Mouse (Mus musculus) midbrain, embryonic 15.5 days (tissue): ENCODE measurements around the gene Nedd9. TPM values are rescaled to one million over a fixed set of nuclear protein-coding genes. Genes with fewer than 3 reads are reported as not detected.

ENCODE experiments used
- ATAC-seq: fragments of 200-750 bp; cut with Nextera tagmentation; replicated peaks from 2 replicates; pipeline ENCODE4 v1.8.0; 2017; ENCODE audit warnings: moderate TSS enrichment
- H3K27ac ChIP-seq: fragments of 300-500 bp; sonication (generic); 2 replicates; pipeline ENCODE4 v1.5.1; 2015; ENCODE audit warnings: mild to moderate bottlenecking, inconsistent platforms
- H3K27me3 ChIP-seq: fragments of 300-500 bp; sonication (generic); replicated peaks from 2 replicates; pipeline ENCODE4 v1.6.1; 2015; ENCODE audit warnings: inconsistent platforms
- H3K36me3 ChIP-seq: fragments of 300-500 bp; sonication (generic); replicated peaks from 2 replicates; pipeline ENCODE4 v1.6.1; 2015; ENCODE audit warnings: inconsistent platforms
- H3K4me1 ChIP-seq: fragments of 300-500 bp; sonication (generic); 2 replicates; pipeline ENCODE4 v1.6.1; 2015; ENCODE audit warnings: inconsistent platforms
- H3K4me2 ChIP-seq: fragments of 300-500 bp; sonication (generic); 2 replicates; pipeline ENCODE4 v1.6.1; 2015; ENCODE audit warnings: inconsistent platforms, mild to moderate bottlenecking, moderate library complexity
- H3K4me3 ChIP-seq: fragments of 300-500 bp; sonication (generic); 2 replicates; pipeline ENCODE4 v1.5.1; 2015; ENCODE audit warnings: mild to moderate bottlenecking, inconsistent platforms
- H3K9ac ChIP-seq: fragments of 300-500 bp; sonication (generic); 2 replicates; pipeline ENCODE4 v1.6.1; 2015; ENCODE audit warnings: mild to moderate bottlenecking, inconsistent platforms
- H3K9me3 ChIP-seq: fragments of 300-500 bp; sonication (generic); 2 replicates; pipeline ENCODE4 v1.6.1; 2016; ENCODE audit warnings: inconsistent platforms
- WGBS: fragments of 180-500 bp; shearing (Covaris S2); methylation state at CpG from one replicate; pipeline ENCODE4 v1.1.7; 2015; ENCODE audit warnings: mixed read lengths; 5-methylcytosine and 5-hydroxymethylcytosine counted together
- polyA plus RNA-seq: library from polyadenylated mRNA; unstranded; fragments of >200 nt; fragmentation: Nextera tagmentation; extraction: Ambion mirVana; gene quantifications from 2 replicates; pipeline ENCODE4 v1.2.1, GENCODE M21; 2015

Nedd9 gene
- polyA plus RNA-seq, 1 experiment from 2014 or later = 13.3 TPM

DNA sequence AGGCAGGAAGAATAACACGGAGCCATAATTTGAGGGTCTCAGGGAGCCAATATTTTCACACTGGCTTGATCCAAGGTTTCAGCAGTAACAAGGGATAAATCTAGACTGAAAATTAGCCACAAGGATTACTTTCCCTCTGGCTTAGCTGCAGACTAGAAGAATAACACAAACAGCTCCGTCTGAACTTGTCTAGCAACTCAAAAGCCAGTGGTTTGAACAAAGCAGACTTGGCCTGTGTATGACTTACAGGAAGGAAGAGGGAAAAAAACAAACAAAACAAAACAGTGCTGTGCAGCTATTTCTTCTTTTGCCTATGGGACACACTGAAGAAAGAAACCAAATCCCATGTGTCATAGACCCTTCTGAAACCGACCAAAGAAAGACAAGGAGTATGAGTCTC is 25.7 kb downstream of the Nedd9 start:
- H3K9me3 ChIP-seq = no peaks in the 10 kb centered on the region
- 72% methylated on average over 3 of the region's 3 CpGs for WGBS
- no peak overlapping the region for H3K4me2 ChIP-seq
- H3K27me3 ChIP-seq = no peaks in the 10 kb centered on the region
- H3K4me3 ChIP-seq = no peak overlapping the region
- no peaks in the 10 kb centered on the region for H3K4me1 ChIP-seq
- no peak for ATAC-seq
- no peak overlapping the region for H3K27ac ChIP-seq
- H3K9ac ChIP-seq = no peak overlapping the region
- H3K36me3 ChIP-seq = no peaks in the 10 kb centered on the region

DNA sequence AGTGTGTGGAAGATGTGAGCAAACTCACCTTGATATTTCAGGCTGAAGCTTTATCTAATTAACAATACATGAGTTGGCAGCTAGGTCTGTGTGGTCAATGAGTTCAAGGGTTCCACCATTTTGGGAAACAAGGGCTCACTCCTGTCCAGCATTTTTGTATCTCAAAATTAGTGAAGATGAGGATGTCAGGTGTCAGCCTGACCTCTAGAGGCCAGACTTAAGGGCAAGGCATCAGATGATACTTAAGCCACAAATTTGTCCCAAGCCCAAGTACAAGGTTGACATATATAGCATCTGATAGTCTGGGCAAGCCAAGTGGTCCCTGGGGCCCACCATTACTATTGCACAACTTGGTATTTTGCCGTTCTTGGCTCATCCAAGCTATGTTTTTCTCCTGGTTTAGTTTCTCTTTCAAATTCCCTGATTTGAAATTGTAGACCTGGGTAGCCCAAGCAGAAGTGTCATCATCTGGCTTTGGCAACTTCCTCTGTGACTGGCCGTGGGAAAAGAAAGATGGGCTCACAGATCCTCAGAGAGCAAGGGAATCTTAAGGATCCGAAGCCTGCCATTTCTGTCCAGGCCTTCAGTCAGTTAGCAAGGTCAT is 27.4 kb downstream of the Nedd9 start:
- Histone ChIP-seq H3K9ac (no peak overlapping the region), H3K27me3 (no peaks in the 10 kb centered on the region), H3K4me1 (no peaks in the 10 kb centered on the region), H3K4me3 (no peak overlapping the region), H3K36me3 (no peaks in the 10 kb centered on the region), H3K9me3 (no peaks in the 10 kb centered on the region), H3K4me2 (no peak overlapping the region), H3K27ac (no peak overlapping the region)
- no peak for ATAC-seq
- 92% methylated on average over 3 of the region's 3 CpGs for WGBS

DNA sequence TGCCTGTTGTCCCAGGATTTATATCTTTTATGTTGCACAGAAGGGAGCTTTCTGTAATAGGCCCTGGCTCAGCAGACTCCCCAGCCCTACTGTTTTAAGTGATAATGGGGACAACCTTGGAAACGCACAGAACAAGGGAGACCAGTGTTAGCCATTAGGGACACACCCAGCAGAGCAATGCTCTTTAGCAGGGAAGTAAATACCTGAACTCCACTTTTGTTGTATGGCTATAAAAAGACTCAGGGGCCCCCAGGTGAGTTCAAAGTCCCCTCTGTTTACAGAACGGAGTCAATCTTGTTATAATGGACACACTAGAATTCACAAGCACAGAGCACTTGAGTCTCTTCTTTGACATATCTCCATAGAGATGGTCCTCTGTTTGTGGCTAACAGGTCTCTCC is 28.5 kb downstream of the Nedd9 start:
- WGBS = 52% methylated on average over 2 of the region's 2 CpGs
- ATAC-seq = no peak
- Histone ChIP-seq H3K9me3 (no peaks in the 10 kb centered on the region), H3K27me3 (no peaks in the 10 kb centered on the region), H3K9ac (no peak overlapping the region), H3K4me3 (no peak overlapping the region), H3K36me3 (no peaks in the 10 kb centered on the region), H3K27ac (no peak overlapping the region), H3K4me1 (no peaks in the 10 kb centered on the region), H3K4me2 (no peak overlapping the region)

DNA sequence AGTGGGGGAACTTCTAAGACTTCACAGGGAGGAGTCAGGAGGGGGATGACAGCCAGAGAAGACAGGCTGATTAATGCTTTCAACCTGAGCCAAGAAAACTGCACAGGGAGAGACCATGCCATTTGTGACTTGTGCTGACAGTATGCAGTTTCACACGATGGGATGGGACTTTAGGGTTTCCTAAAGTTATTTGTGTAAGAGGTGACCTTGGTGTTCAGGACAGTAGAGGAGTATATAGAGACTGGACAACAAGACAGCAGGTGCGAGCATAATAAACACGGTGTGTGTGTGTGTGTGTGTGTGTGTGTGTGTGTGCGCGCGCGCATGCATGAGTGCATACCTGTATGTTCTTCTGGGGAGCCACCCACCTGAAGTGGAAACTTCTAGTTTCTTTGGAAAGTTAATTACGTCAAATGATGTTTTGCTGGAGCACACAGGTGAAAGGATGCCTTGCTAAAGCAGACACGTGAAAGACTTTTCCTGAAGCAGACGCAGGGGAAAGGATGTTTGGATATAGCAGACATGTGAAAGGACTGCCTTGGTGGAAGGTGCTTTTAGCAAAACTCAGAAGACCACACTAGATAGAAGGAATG is 29.3 kb downstream of the Nedd9 start:
- 93% methylated on average over 10 of the region's 10 CpGs for WGBS
- ATAC-seq = no peak

DNA sequence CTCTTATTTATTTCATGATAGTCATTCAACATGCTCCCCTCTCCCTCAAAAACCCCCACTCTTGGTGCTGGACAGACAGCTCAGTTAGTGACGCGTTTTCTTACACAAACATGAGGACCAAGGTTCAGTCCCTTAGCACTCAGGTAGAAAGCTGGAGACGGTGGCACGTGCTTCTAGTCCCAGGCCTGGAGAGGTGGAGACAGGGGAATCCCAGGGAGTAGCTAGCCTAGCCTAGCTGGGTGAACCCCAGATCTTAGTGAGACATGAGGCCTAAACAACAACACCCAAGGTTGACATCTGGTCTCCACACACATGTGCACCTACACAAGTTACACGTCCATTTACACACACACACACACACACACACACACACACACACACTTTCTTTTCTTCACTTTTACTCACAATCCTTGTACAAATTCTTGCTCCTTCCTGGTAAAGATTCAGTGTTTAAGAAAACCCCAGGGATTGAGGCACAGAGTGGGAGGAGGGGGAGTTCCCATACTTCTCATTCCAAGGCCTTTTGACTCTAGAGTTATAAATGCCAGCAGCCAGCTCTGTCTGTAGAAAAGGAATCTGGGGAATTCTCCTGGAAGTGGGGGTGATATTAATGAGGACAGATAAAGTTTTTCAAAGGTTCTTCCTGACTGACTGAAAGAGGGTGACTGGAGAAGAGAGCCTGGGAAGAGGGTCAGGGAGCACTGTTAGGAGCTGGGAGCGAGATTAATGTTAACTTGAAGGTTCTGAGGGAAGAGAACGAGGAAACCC is 29.9 kb downstream of the Nedd9 start:
- 72% methylated on average over 7 of the region's 7 CpGs for WGBS
- ATAC-seq = no peak
- no peaks in the 10 kb centered on the region for H3K4me1 ChIP-seq
- H3K9me3 ChIP-seq = no peaks in the 10 kb centered on the region
- H3K36me3 ChIP-seq = no peaks in the 10 kb centered on the region
- no peak overlapping the region for H3K4me2 ChIP-seq
- H3K4me3 ChIP-seq = no peak overlapping the region
- H3K27ac ChIP-seq = no peak overlapping the region
- H3K9ac ChIP-seq = no peak overlapping the region
- H3K27me3 ChIP-seq = no peaks in the 10 kb centered on the region

More for the DNA sequence above, 29.3 kb downstream of the Nedd9 start:
- Histone ChIP-seq H3K27me3 (no peaks in the 10 kb centered on the region), H3K27ac (no peak overlapping the region), H3K4me3 (no peak overlapping the region), H3K36me3 (no peaks in the 10 kb centered on the region), H3K4me1 (no peaks in the 10 kb centered on the region), H3K4me2 (no peak overlapping the region), H3K9ac (no peak overlapping the region), H3K9me3 (no peaks in the 10 kb centered on the region)

DNA sequence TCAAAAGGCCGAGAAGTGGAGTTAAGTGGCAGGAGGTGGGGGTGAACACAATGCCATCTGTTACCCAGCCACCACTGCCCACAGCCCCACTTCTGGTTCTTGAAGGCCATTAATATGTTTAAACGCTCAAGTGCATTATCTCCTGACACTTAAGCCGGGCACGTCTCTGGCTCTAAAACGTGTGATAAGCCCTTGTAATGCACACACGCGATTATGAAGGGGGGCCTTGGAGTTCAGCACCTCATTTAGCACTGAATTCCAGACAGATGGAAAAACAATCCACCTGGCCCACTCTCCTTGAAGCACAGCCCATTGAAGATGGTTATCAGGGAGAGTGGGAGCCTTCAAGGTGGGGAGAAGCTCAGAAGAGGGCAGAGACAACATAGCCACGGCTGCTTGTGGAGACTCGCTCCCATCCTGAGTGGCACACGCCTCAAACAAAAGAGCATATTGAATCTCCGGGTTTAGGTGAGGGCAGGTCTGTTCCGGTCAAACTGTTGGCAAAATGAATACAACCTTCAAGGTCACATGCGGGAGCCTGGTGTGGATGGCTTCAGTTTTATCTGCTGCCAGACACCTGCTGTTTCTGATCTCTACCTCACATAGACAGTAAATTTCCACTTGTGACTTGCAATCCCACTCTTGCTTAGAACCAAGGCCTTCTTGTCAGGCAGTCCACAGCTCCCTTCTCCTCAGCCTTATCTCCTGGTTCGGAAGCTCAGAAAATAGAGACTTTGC is 30.7 kb downstream of the Nedd9 start:
- no peak for ATAC-seq
- WGBS = 73% methylated on average over 14 of the region's 14 CpGs
- Histone ChIP-seq H3K4me3 (no peak overlapping the region), H3K27ac (no peak overlapping the region), H3K27me3 (no peaks in the 10 kb centered on the region), H3K4me2 (no peak overlapping the region), H3K36me3 (no peaks in the 10 kb centered on the region), H3K9ac (no peak overlapping the region), H3K9me3 (no peaks in the 10 kb centered on the region), H3K4me1 (no peaks in the 10 kb centered on the region)

DNA sequence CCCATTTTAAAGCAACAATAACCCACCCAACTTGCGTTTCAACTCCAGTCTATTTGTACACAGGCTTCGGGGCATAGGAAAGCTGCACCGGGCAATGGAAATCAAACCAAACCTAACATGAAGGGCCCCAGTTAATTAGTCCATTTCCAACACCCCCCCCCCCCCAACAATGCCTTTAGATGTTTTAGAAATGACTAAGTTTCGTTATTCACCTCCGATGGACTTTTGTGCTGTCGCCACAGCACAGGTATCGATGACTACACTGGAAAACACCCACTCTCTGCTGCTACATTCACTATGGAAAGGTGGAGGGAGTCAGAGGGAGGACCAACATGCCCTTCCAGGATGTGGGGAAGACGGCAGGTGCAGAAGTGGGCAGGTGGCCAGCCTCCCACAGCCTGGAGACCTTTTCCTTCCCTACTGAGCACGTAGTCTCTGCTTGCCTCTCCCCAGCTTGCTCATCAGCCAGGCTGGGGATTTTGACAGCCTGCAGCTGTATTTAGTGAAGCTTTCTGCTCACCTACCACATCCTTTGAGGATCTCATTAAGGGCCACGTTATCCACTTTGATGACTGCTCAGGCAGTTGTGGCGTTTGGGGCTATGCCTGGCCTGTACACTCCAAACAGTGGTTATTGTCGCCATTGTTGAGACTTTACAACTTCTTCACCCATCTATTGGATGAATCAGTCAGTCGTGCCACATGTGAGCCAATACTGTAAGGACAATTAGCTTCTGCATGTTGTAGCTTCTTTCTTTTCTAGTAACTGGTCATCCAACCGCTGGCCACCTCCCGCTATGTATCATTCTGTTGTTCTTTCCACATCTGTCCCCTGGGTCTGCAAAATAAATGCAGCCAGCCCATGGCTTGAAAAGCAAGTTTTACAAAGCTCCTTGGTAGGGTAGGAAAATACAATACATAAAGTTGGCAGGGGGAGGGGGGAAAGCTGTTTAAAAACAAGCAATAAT is 33.7 kb downstream of the Nedd9 start:
- H3K36me3 ChIP-seq = no peaks in the 10 kb centered on the region
- H3K27ac ChIP-seq = no peak overlapping the region
- H3K27me3 ChIP-seq = no peaks in the 10 kb centered on the region
- H3K4me1 ChIP-seq = no peaks in the 10 kb centered on the region
- H3K9me3 ChIP-seq = no peaks in the 10 kb centered on the region
- no peak overlapping the region for H3K4me3 ChIP-seq
- H3K9ac ChIP-seq = no peak overlapping the region
- H3K4me2 ChIP-seq = no peak overlapping the region
- no peak for ATAC-seq
- WGBS = 83% methylated on average over 15 of the region's 15 CpGs

DNA sequence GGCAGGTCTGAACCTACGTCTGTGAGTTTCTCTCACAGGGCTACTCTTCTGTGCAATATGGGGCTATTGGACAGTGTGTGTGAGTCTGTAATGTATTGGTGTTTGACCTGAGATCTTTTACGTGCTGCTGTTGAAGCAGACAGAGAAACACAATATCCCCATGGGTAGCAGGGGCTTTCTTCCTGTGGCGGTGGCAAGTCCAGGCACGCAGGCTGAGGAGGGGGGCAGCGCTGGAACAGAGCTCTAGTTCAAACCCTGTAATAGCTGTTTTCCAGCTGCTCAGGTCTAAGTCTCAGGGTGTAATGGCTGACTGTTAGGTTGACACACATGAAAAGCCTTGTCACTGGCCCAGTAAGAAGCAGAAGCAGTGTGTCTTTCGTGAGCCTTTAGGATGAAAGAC is 36.3 kb downstream of the Nedd9 start:
- Histone ChIP-seq H3K9ac (no peak overlapping the region), H3K27ac (no peak overlapping the region), H3K27me3 (no peaks in the 10 kb centered on the region), H3K4me1 (no peaks in the 10 kb centered on the region), H3K9me3 (no peaks in the 10 kb centered on the region), H3K4me2 (no peak overlapping the region), H3K36me3 (no peaks in the 10 kb centered on the region), H3K4me3 (no peak overlapping the region)
- no peak for ATAC-seq
- 82% methylated on average over 6 of the region's 6 CpGs for WGBS

DNA sequence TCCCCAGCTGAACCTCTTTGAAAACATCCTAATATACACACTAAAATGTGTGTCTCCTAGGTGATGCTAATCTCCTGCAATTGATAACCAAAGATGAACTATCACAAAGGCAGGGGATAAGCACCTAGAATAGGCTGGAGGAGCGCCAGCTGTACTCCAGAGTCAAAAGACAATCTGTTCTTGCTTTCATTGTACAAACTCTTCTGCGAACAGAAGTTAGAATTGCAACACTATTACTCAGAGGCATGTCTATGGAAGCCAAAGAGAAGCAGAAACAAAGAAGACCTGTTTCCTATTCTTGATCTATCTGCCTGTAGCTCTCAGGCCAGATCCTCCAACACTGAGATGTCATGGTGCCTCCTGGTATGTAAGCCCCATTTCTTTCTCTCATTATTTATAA is 38.0 kb downstream of the Nedd9 start:
- no peaks in the 10 kb centered on the region for H3K27me3 ChIP-seq
- H3K9ac ChIP-seq = no peak overlapping the region
- WGBS = 43% methylated on average over 2 of the region's 2 CpGs
- H3K4me1 ChIP-seq = no peaks in the 10 kb centered on the region
- ATAC-seq = no peak
- no peaks in the 10 kb centered on the region for H3K9me3 ChIP-seq
- no peaks in the 10 kb centered on the region for H3K36me3 ChIP-seq
- H3K4me3 ChIP-seq = no peak overlapping the region
- no peak overlapping the region for H3K27ac ChIP-seq
- no peak overlapping the region for H3K4me2 ChIP-seq

DNA sequence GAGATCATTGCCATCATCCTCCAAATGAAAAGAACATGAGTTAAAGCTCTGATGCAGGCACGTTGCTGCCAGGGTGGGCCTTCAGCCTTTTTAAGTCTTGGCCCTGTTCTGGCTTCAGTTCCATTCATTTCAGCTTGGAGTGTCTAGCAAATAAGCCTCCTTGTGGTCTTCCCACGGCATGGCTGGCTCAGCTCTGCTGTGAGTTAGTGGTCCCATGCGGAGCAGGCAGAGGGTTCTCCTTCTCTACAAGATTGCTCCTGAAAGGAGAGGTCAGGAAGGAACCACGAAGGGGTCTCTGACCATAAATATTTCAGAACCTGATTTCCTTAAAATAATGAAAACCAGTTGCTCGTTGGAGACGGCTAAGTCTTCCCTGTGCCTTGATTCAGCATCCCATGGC is 40.0 kb downstream of the Nedd9 start:
- ATAC-seq = no peak
- no peak overlapping the region for H3K4me3 ChIP-seq
- H3K4me2 ChIP-seq = no peak overlapping the region
- H3K27me3 ChIP-seq = no peaks in the 10 kb centered on the region
- no peaks in the 10 kb centered on the region for H3K4me1 ChIP-seq
- no peak overlapping the region for H3K27ac ChIP-seq
- 75% methylated on average over 6 of the region's 6 CpGs for WGBS
- H3K36me3 ChIP-seq = no peaks in the 10 kb centered on the region
- H3K9ac ChIP-seq = no peak overlapping the region
- no peaks in the 10 kb centered on the region for H3K9me3 ChIP-seq

DNA sequence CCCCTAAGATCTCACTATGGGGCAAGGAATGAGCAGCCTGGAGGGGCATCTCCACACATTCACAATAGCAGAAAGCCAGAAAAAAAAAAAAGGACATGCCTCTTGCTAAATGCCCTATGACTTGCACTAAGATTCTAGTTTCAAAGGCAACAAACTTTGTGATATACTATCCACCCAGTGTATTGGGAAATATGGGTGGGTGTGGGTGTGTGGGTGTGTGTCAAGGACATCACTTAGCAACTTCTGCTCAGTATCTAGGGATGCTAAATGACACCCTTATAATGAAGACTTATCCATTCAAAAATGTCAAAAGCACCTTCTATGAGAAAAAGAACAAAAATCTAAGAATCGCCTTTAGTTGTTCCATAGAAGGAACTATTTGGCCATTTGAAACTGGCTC is 40.6 kb downstream of the Nedd9 start:
- no peaks in the 10 kb centered on the region for H3K27me3 ChIP-seq
- no peaks in the 10 kb centered on the region for H3K36me3 ChIP-seq
- WGBS = 94% methylated on average over 1 of the region's 1 CpGs
- H3K9ac ChIP-seq = no peak overlapping the region
- H3K4me1 ChIP-seq = no peaks in the 10 kb centered on the region
- H3K9me3 ChIP-seq = no peaks in the 10 kb centered on the region
- no peak overlapping the region for H3K4me2 ChIP-seq
- H3K4me3 ChIP-seq = no peak overlapping the region
- no peak overlapping the region for H3K27ac ChIP-seq
- ATAC-seq = no peak
